Mouse (Mus musculus): Measurements from ENCODE around the gene Pi16.

- TF ChIP-seq CTCF (IDR thresholded peaks at IDR 0.05; ENCODE audit: borderline replicate concordance, control insufficient read depth, extremely low read depth, insufficient read depth, low read length, poor library complexity) = no peak
- no peak for TF ChIP-seq POLR2A (IDR thresholded peaks at IDR 0.05; ENCODE audit: control insufficient read depth, extremely low read depth, insufficient read depth, low read length, poor library complexity)
Observed at GRCm38 (mm10) chr17:29327691-29328090, 10.2 kb downstream of the Pi16 start.
